Mouse (Mus musculus) forebrain, embryonic 11.5 days (tissue): ENCODE measurements at regions not wholly inside any gene's neighbourhood (a gene's known extent, or its start where the extent isn't known, plus 50 kb on each side); places are given as distances from the start of the nearest gene placed in this dataset.
"Not testable (repeated sequence)": the region's sequence is repeated elsewhere in the genome, so short reads cannot be mapped to it uniquely, and the experiment has no call there.

Experiments used
- ATAC-seq: fragments of 200-750 bp; cut with Nextera tagmentation; replicated peaks from 2 replicates; pipeline ENCODE4 v1.8.0; 2017; ENCODE audit warnings: moderate TSS enrichment; ENCODE audit not compliant: low FRiP score
- DNase-seq: peaks from one replicate; pipeline ENCODE4 v3.0.0-alpha.2; 2017; ENCODE audit warnings: low spot score
- H3K27ac ChIP-seq: fragments of 300-500 bp; sonication (generic); 2 replicates; pipeline ENCODE4 v1.5.1; 2014; ENCODE audit warnings: low read depth, low read length
- H3K27me3 ChIP-seq: fragments of 300-500 bp; sonication (generic); 2 replicates; pipeline ENCODE4 v1.6.1; 2014; ENCODE audit warnings: mild to moderate bottlenecking, low read length, mixed read lengths; ENCODE audit not compliant: control insufficient read depth, insufficient read depth
- H3K36me3 ChIP-seq: fragments of 300-500 bp; sonication (generic); 2 replicates; pipeline ENCODE4 v1.6.1; 2014; ENCODE audit warnings: mild to moderate bottlenecking, low read length, moderate library complexity, mixed read lengths; ENCODE audit not compliant: control insufficient read depth, insufficient read depth
- H3K4me1 ChIP-seq: fragments of 300-500 bp; sonication (generic); replicated peaks from 2 replicates; pipeline ENCODE4 v1.6.1; 2014; ENCODE audit warnings: low read length, mixed read lengths; ENCODE audit not compliant: control insufficient read depth, insufficient read depth
- H3K4me2 ChIP-seq: fragments of 300-500 bp; sonication (generic); 2 replicates; pipeline ENCODE4 v1.6.1; 2014; ENCODE audit warnings: low read depth, mild to moderate bottlenecking, low read length, moderate library complexity, mixed read lengths; ENCODE audit not compliant: severe bottlenecking
- H3K4me3 ChIP-seq: fragments of 300-500 bp; sonication (generic); 2 replicates; pipeline ENCODE4 v1.5.1; 2014; ENCODE audit warnings: low read depth, low read length
- H3K9ac ChIP-seq: fragments of 300-500 bp; sonication (generic); 2 replicates; pipeline ENCODE4 v1.6.1; 2014; ENCODE audit warnings: low read length
- H3K9me3 ChIP-seq: fragments of 300-500 bp; sonication (generic); 2 replicates; pipeline ENCODE4 v1.6.1; 2016; ENCODE audit warnings: low read length, mixed read lengths; ENCODE audit not compliant: control insufficient read depth
- WGBS: fragments of 180-500 bp; shearing (Covaris S2); extraction: QIAGEN DNeasy Blood & Tissue Kit; methylation state at CpG from one replicate; pipeline ENCODE4 v1.1.7; 2014; 5-methylcytosine and 5-hydroxymethylcytosine counted together

GRCm38 (mm10) chr7:125183011-125183410, 261.5 kb upstream of the Kdm8 start:
- H3K4me1 ChIP-seq, H3K27me3 ChIP-seq, DNase-seq, H3K9me3 ChIP-seq, H3K4me3 ChIP-seq, H3K27ac ChIP-seq, ATAC-seq, H3K9ac ChIP-seq, H3K4me2 ChIP-seq, H3K36me3 ChIP-seq: not testable (repeated sequence)
- 93% methylated on average over 4 of the region's 4 CpGs for WGBS

DNA sequence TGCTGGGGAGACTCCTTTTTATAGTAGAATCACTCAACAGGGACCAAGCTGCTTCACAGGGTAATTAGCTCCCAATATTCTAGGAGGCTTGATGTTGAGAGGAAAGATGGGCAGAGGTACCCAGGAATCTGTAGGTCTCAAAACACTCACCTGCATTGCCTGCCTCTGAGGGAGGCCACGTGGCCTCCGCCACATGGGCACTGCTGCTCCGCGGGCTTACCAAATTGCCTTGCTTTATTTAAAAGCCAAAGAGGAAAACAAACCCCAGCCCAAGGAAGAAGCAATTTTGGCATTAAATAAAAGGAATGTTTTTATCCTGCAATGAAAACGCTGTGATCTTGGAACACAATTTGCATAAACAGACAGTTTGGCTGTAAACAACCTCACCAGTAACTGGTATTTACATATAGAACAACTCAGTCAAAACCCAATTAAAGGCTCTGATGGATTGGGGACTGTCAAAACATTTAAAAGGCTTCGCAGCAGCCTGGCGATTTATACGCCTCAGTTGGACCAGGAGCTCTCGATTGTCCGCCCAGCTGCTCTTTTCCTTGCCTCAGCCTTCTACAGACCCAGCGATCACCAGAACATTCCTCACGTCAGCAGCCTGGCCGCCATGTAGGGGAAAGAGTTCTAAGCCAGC, 259.3 kb upstream of the Kdm8 start:
- Histone ChIP-seq H3K36me3 (no peaks in the 10 kb centered on the region), H3K4me3 (no peak overlapping the region), H3K4me2 (no peak overlapping the region), H3K27ac (no peak overlapping the region), H3K9me3 (no peaks in the 10 kb centered on the region), H3K27me3 (no peaks in the 10 kb centered on the region), H3K9ac (no peak overlapping the region), H3K4me1 (no peaks in the 10 kb centered on the region)
- ATAC-seq (no peak), DNase-seq (no peak)
- 77% methylated on average over 13 of the region's 13 CpGs for WGBS

GRCm38 (mm10) chr7:125187011-125187740, 257.3 kb upstream of the Kdm8 start:
- Histone ChIP-seq H3K4me1 (no peaks in the 10 kb centered on the region), H3K9ac (no peak overlapping the region), H3K36me3 (no peaks in the 10 kb centered on the region), H3K27me3 (no peaks in the 10 kb centered on the region), H3K4me2 (no peak overlapping the region), H3K27ac (no peak overlapping the region), H3K9me3 (no peaks in the 10 kb centered on the region), H3K4me3 (no peak overlapping the region)
- DNase-seq (no peak), ATAC-seq (no peak)
- 86% methylated on average over 10 of the region's 10 CpGs for WGBS

GRCm38 (mm10) chr7:125188986-125189385, 255.5 kb upstream of the Kdm8 start:
- Histone ChIP-seq H3K9me3 (no peaks in the 10 kb centered on the region), H3K4me3 (no peak overlapping the region), H3K27me3 (no peaks in the 10 kb centered on the region), H3K36me3 (no peaks in the 10 kb centered on the region), H3K9ac (no peak overlapping the region), H3K27ac (no peak overlapping the region), H3K4me1 (no peaks in the 10 kb centered on the region), H3K4me2 (no peak overlapping the region)
- WGBS = 86% methylated on average over 5 of the region's 5 CpGs
- no peak for DNase-seq
- ATAC-seq = no peak

DNA sequence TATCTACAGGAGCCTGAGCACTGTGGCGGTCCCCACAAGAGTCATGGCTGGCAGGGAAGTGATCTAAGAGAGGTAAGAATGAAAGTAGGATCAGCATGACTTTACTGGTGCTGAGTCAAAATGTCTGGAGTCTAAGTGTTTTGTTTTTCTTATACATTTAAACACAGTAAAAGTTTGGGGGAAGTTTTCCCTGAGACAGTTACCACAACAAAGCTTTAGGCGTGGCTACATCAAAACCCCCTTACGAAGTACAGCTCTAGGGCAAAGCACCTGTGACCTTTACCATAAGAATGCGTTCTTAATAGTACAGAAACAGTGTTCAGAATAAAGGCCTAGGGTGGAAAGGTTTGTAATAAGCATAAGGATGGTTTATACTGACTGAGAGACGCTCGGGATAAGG, 254.4 kb upstream of the Kdm8 start:
- 81% methylated on average over 6 of the region's 6 CpGs for WGBS

GRCm38 (mm10) chr7:125191313-125191712, 253.2 kb upstream of the Kdm8 start:
- no peaks in the 10 kb centered on the region for H3K36me3 ChIP-seq
- ATAC-seq (no peak), DNase-seq (no peak)

More for the DNA sequence above, 254.4 kb upstream of the Kdm8 start:
- no peak for DNase-seq
- no peaks in the 10 kb centered on the region for H3K9me3 ChIP-seq
- H3K27ac ChIP-seq = no peak overlapping the region
- no peaks in the 10 kb centered on the region for H3K27me3 ChIP-seq
- no peaks in the 10 kb centered on the region for H3K36me3 ChIP-seq
- no peaks in the 10 kb centered on the region for H3K4me1 ChIP-seq
- no peak for ATAC-seq
- H3K4me3 ChIP-seq = no peak overlapping the region
- no peak overlapping the region for H3K9ac ChIP-seq
- H3K4me2 ChIP-seq = no peak overlapping the region

DNA sequence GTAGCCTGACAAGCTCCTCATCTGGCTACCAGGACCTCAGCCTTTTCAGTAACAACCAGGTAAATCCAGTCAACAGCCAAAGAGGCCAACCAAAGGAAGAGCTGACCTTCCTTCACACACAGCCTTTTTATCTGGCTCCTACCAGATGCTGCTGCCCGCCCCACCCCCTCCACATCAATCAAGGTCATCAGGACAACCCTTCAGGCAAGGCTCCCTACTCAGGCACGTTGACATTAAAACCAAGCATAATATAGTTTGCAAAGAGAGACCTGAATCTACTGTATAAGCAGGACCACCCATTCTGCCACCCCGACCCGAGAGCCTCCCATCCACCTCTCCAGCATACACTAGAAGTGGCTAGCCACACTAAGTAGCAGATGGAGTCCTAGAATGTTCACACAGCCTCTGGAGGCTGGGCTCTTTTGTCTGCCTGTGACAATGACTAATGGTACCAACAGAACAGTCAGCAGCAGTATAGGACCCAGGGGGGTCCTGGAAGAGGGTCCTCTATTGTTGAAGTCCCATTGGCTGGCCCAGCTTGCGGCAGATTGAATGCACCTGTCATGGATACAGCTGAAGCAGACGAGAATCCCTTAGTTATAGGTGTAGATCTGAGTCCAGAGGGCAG, 233.0 kb upstream of the Kdm8 start:
- DNase-seq = no peak
- Histone ChIP-seq H3K27ac (no peak overlapping the region), H3K27me3 (no peaks in the 10 kb centered on the region), H3K4me2 (no peak overlapping the region), H3K4me1 (no peaks in the 10 kb centered on the region), H3K4me3 (no peak overlapping the region), H3K9me3 (no peaks in the 10 kb centered on the region), H3K36me3 (no peaks in the 10 kb centered on the region), H3K9ac (no peak overlapping the region)
- WGBS = 83% methylated on average over 6 of the region's 6 CpGs
- no peak for ATAC-seq

More at GRCm38 (mm10) chr7:125191313-125191712, 253.2 kb upstream of the Kdm8 start:
- Histone ChIP-seq H3K27me3 (no peaks in the 10 kb centered on the region), H3K27ac (no peak overlapping the region), H3K4me3 (no peak overlapping the region), H3K4me2 (no peak overlapping the region), H3K4me1 (no peaks in the 10 kb centered on the region), H3K9me3 (no peaks in the 10 kb centered on the region), H3K9ac (no peak overlapping the region)

DNA sequence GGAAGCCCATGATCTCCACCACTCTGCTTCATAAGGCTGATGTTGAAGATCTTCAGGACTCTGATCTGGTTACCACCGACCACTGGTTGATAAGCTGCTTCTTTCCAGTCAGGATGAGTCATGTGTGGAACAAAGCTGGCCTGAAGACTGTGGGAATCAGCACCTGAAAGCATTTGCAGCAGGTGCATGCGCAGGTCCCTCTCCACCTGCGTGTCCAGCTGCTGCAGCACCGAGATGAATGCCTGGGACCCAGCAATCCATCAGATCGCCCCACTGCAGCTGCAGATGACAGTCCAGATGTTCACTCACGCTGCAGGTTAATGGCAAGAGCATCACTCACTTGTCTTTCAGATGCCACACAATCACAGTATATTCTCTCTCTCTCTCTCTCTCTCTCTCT, 230.4 kb upstream of the Kdm8 start:
- Histone ChIP-seq H3K9ac (no peak overlapping the region), H3K4me3 (no peak overlapping the region), H3K27ac (no peak overlapping the region), H3K27me3 (no peaks in the 10 kb centered on the region), H3K4me2 (no peak overlapping the region), H3K9me3 (no peaks in the 10 kb centered on the region), H3K36me3 (no peaks in the 10 kb centered on the region), H3K4me1 (no peaks in the 10 kb centered on the region)
- WGBS = 81% methylated on average over 6 of the region's 6 CpGs
- ATAC-seq (no peak), DNase-seq (no peak)
